Comparison of ENCODE assay signal across 8 mouse cellular contexts in the genomic region with DNA sequence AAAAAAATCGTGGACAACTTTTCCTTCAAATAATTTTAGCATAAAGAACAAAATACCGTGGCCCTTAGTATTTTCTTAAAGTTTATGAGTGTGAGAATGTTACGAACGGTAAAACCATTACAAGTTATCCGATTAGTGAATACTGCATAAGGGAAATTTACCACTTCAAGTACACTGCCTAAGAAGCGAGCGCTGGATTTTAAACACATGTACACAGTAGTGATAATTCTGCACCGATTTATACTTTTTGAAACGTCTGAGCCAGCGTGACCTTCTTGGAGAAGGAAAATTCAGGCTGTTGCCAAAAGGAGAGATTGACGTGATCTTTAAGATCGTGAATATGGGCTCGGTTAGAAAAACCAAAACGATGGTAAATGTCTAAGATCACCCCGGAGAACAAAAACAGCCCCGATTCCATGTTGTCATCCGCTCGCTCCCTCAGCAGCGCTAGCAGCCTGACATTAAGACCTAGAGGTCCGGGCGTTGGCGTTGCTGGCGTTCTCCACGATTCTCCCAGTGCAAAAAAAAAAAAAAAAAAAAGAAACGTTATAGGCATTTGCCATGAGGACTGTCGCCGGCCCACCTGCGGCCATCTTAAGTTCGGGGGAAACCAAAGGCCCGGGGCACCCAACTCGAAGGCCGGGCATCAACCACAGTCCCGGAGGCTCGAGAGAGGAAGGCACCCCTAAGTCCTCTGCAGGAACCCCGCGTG. TPM values are rescaled to one million over a fixed set of nuclear protein-coding genes. Genes with fewer than 3 reads are reported as not detected.
A peak's percentile ranks its signal among the peaks of the same experiment; 100 is the strongest.
DNase-seq lines count a peak whose midpoint lies in the region; ATAC-seq and TF ChIP-seq lines count a peak whose summit lies in the region.

No protein-coding gene starts in this region.

- H3K36me3 ChIP-seq in heart, adult 2 months (ENCODE audit: control insufficient read depth, insufficient read depth, low read length), result peaks cover 13% of the 10 kb centered on the region
- peaks cover 0 to 9% of the 10 kb centered on the region in 2 experiments for H3K36me3 ChIP-seq in CH12.LX (replicated peaks in 1 of 2; ENCODE audit: control insufficient read depth in 1 of 2, insufficient read depth in 1 of 2, low read length in 1 of 2)
- peaks cover 15% of the 10 kb centered on the region for H3K36me3 ChIP-seq in erythroblast, embryonic 14.5 days (ENCODE audit: control insufficient read depth)
- peaks cover 3% of the 10 kb centered on the region; the same call in 1 of the 2 replicates for H3K36me3 ChIP-seq in limb, embryonic 12.5 days

- H3K27me3 ChIP-seq in heart, adult 2 months (ENCODE audit: control insufficient read depth, insufficient read depth, low read length), result no peaks in the 10 kb centered on the region
- H3K27me3 ChIP-seq in CH12.LX (replicated peaks), result peaks cover 2% of the 10 kb centered on the region
- peaks cover 6% of the 10 kb centered on the region for H3K27me3 ChIP-seq in erythroblast, embryonic 14.5 days (ENCODE audit: control insufficient read depth)
- H3K27me3 ChIP-seq in limb, embryonic 12.5 days, result no peaks in the 10 kb centered on the region

- TF ChIP-seq RAD21 in CH12.LX (IDR thresholded peaks at IDR 0.05; ENCODE audit: low read depth, low read length), result no peak

- TF ChIP-seq CTCF in heart, adult 2 months (IDR thresholded peaks at IDR 0.05), result no peak
- no peak for TF ChIP-seq CTCF in CH12.LX (conservative IDR thresholded peaks at IDR 0.05 in 1 of 2, IDR thresholded peaks at IDR 0.05 in 1 of 2; ENCODE audit: low read depth in 2 of 2, low read length in 2 of 2)

- peaks cover 1% of the 10 kb centered on the region; the same call in 1 of the 2 replicates for H3K79me2 ChIP-seq in heart, adult 2 months (replicated peaks; ENCODE audit: control insufficient read depth, insufficient read depth, low read length)
- H3K79me2 ChIP-seq in CH12.LX (replicated peaks; ENCODE audit: control insufficient read depth, extremely low read depth, insufficient read depth, poor library complexity, severe bottlenecking), result peaks cover 40% of the 10 kb centered on the region

- intact Hi-C loops in heart, adult 2 months (cut with DNase I), result loop anchor here (2.0 kb wide), 1 partner anchor 145 kb away; no protein-coding TSS in a partner anchor

- dilution Hi-C loops in CH12.LX (cut with MboI; ENCODE audit: extremely low pct_ligation_motif_present, extremely low pct_unique_long_range_greater_than_20kb, low sequenced_read_pairs), result no loop called here

- peak overlapping the region; percentile 89 for H3K4me3 ChIP-seq in heart, adult 2 months
- H3K4me3 ChIP-seq in CH12.LX (replicated peaks in 1 of 3; ENCODE audit: low read depth in 2 of 3, low read length in 2 of 3, poor library complexity in 1 of 3), result peak overlapping the region; percentile 90 to 96 (median 91)
- H3K4me3 ChIP-seq in erythroblast, embryonic 14.5 days (replicated peaks), result peak overlapping the region; percentile 89
- peak overlapping the region; percentile 64 for H3K4me3 ChIP-seq in limb, embryonic 12.5 days (replicated peaks)

- H3K27ac ChIP-seq in heart, adult 2 months, result peak overlapping the region; percentile 97
- peak overlapping the region; percentile 84; the same call in 1 of the 2 replicates for H3K27ac ChIP-seq in CH12.LX (ENCODE audit: insufficient read depth, low read depth)
- peak overlapping the region; percentile 98 for H3K27ac ChIP-seq in limb, embryonic 12.5 days

- WGBS in heart, adult 2 months, result under 1% methylated on average over 36 of the region's 36 CpGs
- 2% methylated on average over 36 of the region's 36 CpGs for WGBS in limb, embryonic 12.5 days

- DNase-seq in heart, adult 2 months, result no peak
- no peak for DNase-seq in heart, adult 18-20 months
- DNase-seq in CH12.LX (ENCODE audit: extremely low read depth), result peak; percentile 58
- DNase-seq in skeletal muscle tissue, adult 2 months (ENCODE audit: low read depth, low spot score), result peak; percentile 75
- no peak for DNase-seq in adrenal gland, postnatal 36 days
- no peak for DNase-seq in adrenal gland, adult 18-20 months (ENCODE audit: low spot score in 2 of 2)

- in situ Hi-C loops in CH12.LX (cut with MboI; ENCODE audit: low pct_ligation_motif_present, low pct_unique_long_range_greater_than_20kb, low sequenced_read_pairs), result loop anchor here (25.0 kb wide), 1 partner anchor 314 kb away; no protein-coding TSS in a partner anchor

- H3K4me2 ChIP-seq in CH12.LX (ENCODE audit: insufficient read depth, low read depth, poor library complexity, severe bottlenecking), result peak overlapping the region; percentile 50; the same call in 1 of the 2 replicates
- H3K4me2 ChIP-seq in limb, embryonic 12.5 days, result peak overlapping the region; percentile 69

- peaks cover 4% of the 10 kb centered on the region for H3K4me1 ChIP-seq in heart, adult 2 months (ENCODE audit: control insufficient read depth, insufficient read depth, low read length)
- H3K4me1 ChIP-seq in CH12.LX (ENCODE audit: control insufficient read depth in 1 of 2, insufficient read depth in 2 of 2), result peaks cover 3 to 30% of the 10 kb centered on the region in 2 experiments; a peak in 3 of 4 replicates
- peaks cover 40% of the 10 kb centered on the region for H3K4me1 ChIP-seq in erythroblast, embryonic 14.5 days (ENCODE audit: control insufficient read depth)
- peaks cover 27% of the 10 kb centered on the region for H3K4me1 ChIP-seq in limb, embryonic 12.5 days (replicated peaks)

- peak; percentile 61 for ATAC-seq in limb, embryonic 12.5 days (ENCODE audit: insufficient number of reproducible peaks, insufficient read depth, low FRiP score, low TSS enrichment, low read depth)

- no peaks in the 10 kb centered on the region for H3K9me3 ChIP-seq in CH12.LX (replicated peaks; ENCODE audit: low read length)
- H3K9me3 ChIP-seq in erythroblast, embryonic 14.5 days (ENCODE audit: control insufficient read depth, low read length), result no peaks in the 10 kb centered on the region
- H3K9me3 ChIP-seq in limb, embryonic 12.5 days, result no peaks in the 10 kb centered on the region

- peak overlapping the region; percentile 94 for H3K9ac ChIP-seq in heart, adult 2 months (ENCODE audit: low read depth, low read length)
- H3K9ac ChIP-seq in CH12.LX (ENCODE audit: insufficient read depth, low read depth), result peak overlapping the region; percentile 95
- peak overlapping the region; percentile 83 for H3K9ac ChIP-seq in limb, embryonic 12.5 days (replicated peaks)

- no peak for TF ChIP-seq EP300 in heart, adult 2 months (IDR thresholded peaks at IDR 0.05; ENCODE audit: insufficient read depth, low read depth, low read length)
- no peak for TF ChIP-seq EP300 in CH12.LX (IDR thresholded peaks at IDR 0.05; ENCODE audit: low read length)

- no peak for TF ChIP-seq POLR2A in heart, adult 2 months (IDR thresholded peaks at IDR 0.05; ENCODE audit: insufficient read depth, low read depth, low read length)
- TF ChIP-seq POLR2A in CH12.LX (IDR thresholded peaks at IDR 0.05; ENCODE audit: low read depth, low read length), result no peak

TF ChIP-seq in CH12.LX, 34 proteins besides CTCF, POLR2A, EP300 and RAD21:
- TF ChIP-seq MYC (IDR thresholded peaks at IDR 0.05; ENCODE audit: low read depth, low read length), result peak; percentile 92
- TF ChIP-seq ZMIZ1 (IDR thresholded peaks at IDR 0.05; ENCODE audit: low read depth, low read length), result no peak
- peak; percentile 95 for TF ChIP-seq ZNF384 (IDR thresholded peaks at IDR 0.05; ENCODE audit: low read depth, low read length)
- peak; percentile 75; the same call in 1 of the 2 replicates for TF ChIP-seq MXI1 (IDR thresholded peaks at IDR 0.05; ENCODE audit: low read depth, low read length)

RNA-seq across cellular contexts. Expression of a gene that starts 0.8 kb away (rescaled TPM):
- 10 to 100 TPM; 17.5 TPM for total RNA-seq in heart, adult 2 months (2021)
- 20.0 and 24.4 TPM in 2 replicates for polyA plus RNA-seq in heart, adult 2 months (2012; rRNA removed)
- total RNA-seq in heart, adult 18-20 months (2021), result 10 to 100 TPM; 16.0 to 18.8 TPM
- total RNA-seq in CH12.LX (2012; rRNA removed), result 45.6 and 46.9 TPM in 2 replicates
- total RNA-seq in CH12.LX (2014; rRNA removed), result 38.9 and 48.4 TPM in 2 replicates
- polyA plus RNA-seq in CH12.LX (2012; ENCODE audit: insufficient read length, low read depth), result 93.3 and 105 TPM in 2 replicates
- 0.58 and 0.68 TPM in 2 replicates for polyA plus RNA-seq in erythroblast, embryonic 14.5 days (2012)
- polyA plus RNA-seq in limb, embryonic 12.5 days (2016; fragmentation: Nextera tagmentation; extraction: Ambion mirVana), result 103 and 121 TPM in 2 replicates
- 10 to 100 TPM; 45.5 to 65.9 TPM for total RNA-seq in adrenal gland, postnatal 36 days (2021)
- 10 to 100 TPM; 52.9 to 56.0 TPM for total RNA-seq in adrenal gland, adult 18-20 months (2021)

Comparison
In these comparisons a context has a peak if more than half of its experiments do, and no peak if none do; other contexts are left out.
1. DNase-seq: peak in CH12.LX (single experiment) and skeletal muscle tissue, adult 2 months (single experiment); none in heart, adult 2 months (0 of 2), heart, adult 18-20 months (0 of 2), adrenal gland, postnatal 36 days (0 of 2) and adrenal gland, adult 18-20 months (0 of 2).
2. Peak in every context shown above with its lines, with median percentiles within 50 percentile points of each other: H3K27ac ChIP-seq, H3K4me3 ChIP-seq and H3K9ac ChIP-seq.